Mouse (Mus musculus) stomach, postnatal 0 days (tissue): ENCODE data around the gene Apobr. TPM values are rescaled to one million over a fixed set of nuclear protein-coding genes. Genes with fewer than 3 reads are reported as not detected.

Source experiments
- ATAC-seq: fragments of 200-750 bp; cut with Nextera tagmentation; 2 replicates; pipeline ENCODE4 v1.8.0; 2017; ENCODE audit not compliant: low FRiP score, low TSS enrichment
- DNase-seq: peaks from one replicate; pipeline ENCODE4 v3.0.0-alpha.2; 2016; ENCODE audit warnings: low spot score
- H3K27ac ChIP-seq: fragments of 300-500 bp; sonication (generic); replicated peaks from 2 replicates; pipeline ENCODE4 v1.5.1; 2014; ENCODE audit warnings: mild to moderate bottlenecking, control low read depth
- H3K27me3 ChIP-seq: fragments of 300-500 bp; sonication (generic); 2 replicates; pipeline ENCODE4 v1.6.1; 2014; ENCODE audit warnings: low read length; ENCODE audit not compliant: control insufficient read depth, insufficient read depth
- H3K36me3 ChIP-seq: fragments of 300-500 bp; sonication (generic); 2 replicates; pipeline ENCODE4 v1.6.1; 2014; ENCODE audit warnings: low read length, mixed read lengths; ENCODE audit not compliant: control insufficient read depth, insufficient read depth
- H3K4me1 ChIP-seq: fragments of 300-500 bp; sonication (generic); replicated peaks from 2 replicates; pipeline ENCODE4 v1.6.1; 2014; ENCODE audit warnings: antibody characterized with exemption; ENCODE audit not compliant: control insufficient read depth, insufficient read depth
- H3K4me2 ChIP-seq: fragments of 300-500 bp; sonication (generic); replicated peaks from 2 replicates; pipeline ENCODE4 v1.6.1; 2014; ENCODE audit warnings: low read depth, mild to moderate bottlenecking, control low read depth, moderate library complexity
- H3K4me3 ChIP-seq: fragments of 300-500 bp; sonication (generic); 2 replicates; pipeline ENCODE4 v1.5.1; 2014; ENCODE audit warnings: low read depth, low read length, control low read depth
- H3K9ac ChIP-seq: fragments of 300-500 bp; sonication (generic); 2 replicates; pipeline ENCODE4 v1.6.1; 2014; ENCODE audit warnings: mild to moderate bottlenecking, low read length, control low read depth, mixed read lengths
- H3K9me3 ChIP-seq: fragments of 300-500 bp; sonication (generic); 2 replicates; pipeline ENCODE4 v1.6.1; 2016; ENCODE audit warnings: low read length; ENCODE audit not compliant: control insufficient read depth
- CTCF ChIP-seq: IDR thresholded peaks from 2 replicates; pipeline ENCODE4 v1.5.1; 2016; ENCODE audit warnings: antibody characterized with exemption, low read depth, mild to moderate bottlenecking, moderate library complexity
- EP300 ChIP-seq: optimal IDR thresholded peaks from 2 replicates; pipeline ENCODE3; 2016; ENCODE audit warnings: antibody characterized with exemption
- WGBS: fragments of 180-500 bp; shearing (Covaris S2); extraction: QIAGEN DNeasy Blood & Tissue Kit; methylation state at CpG from one replicate; pipeline ENCODE4 v1.1.7; 2014; 5-methylcytosine and 5-hydroxymethylcytosine counted together
- polyA plus RNA-seq: library from polyadenylated mRNA; unstranded; fragments of >200 nt; fragmentation: Nextera tagmentation; extraction: Ambion mirVana; gene quantifications from 2 replicates; pipeline ENCODE4 v1.2.1, GENCODE M21; 2015

Gene Apobr
- polyA plus RNA-seq, 1 experiment from 2014 or later, result 0.46 TPM

GRCm38 (mm10) chr7:126625807-126626600 is 41.3 kb downstream of the Apobr start:
- Histone ChIP-seq H3K4me1 (no peaks in the 10 kb centered on the region; the same call in 1 of the 2 replicates), H3K4me3 (no peak overlapping the region), H3K27me3 (no peaks in the 10 kb centered on the region), H3K9me3 (no peaks in the 10 kb centered on the region), H3K4me2 (peak overlapping the region; percentile 33; the same call in 1 of the 2 replicates), H3K36me3 (no peaks in the 10 kb centered on the region), H3K9ac (no peak overlapping the region), H3K27ac (peak overlapping the region; percentile 65)
- DNase-seq, result no peak
- WGBS, result 65% methylated on average over 3 of the region's 3 CpGs
- no peak for ATAC-seq
- TF ChIP-seq CTCF (no peak), EP300 (no peak)

DNA sequence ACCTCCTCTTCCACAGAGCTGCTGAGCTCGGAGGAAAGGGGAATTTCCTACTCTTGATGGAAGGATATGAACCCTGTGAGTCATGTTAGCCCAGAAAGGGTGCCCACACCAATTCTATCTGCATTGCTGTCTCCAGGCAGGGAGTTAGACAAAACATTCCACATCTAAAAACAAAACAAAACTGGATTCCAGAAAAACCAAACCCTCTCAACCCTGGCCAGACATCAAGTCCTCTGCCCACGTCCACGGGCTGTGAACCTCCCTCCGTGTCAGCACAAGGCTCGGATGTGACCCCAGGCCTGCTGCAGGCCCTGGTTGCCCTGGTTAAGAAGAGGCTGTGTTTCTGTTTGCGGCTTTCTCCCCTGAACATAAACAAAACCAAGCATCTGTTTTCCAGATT is 43.4 kb downstream of the Apobr start:
- Histone ChIP-seq H3K27ac (0 out of 2 replicates have a peak overlapping the region, but pooled peaks have one; percentile 35), H3K27me3 (no peaks in the 10 kb centered on the region), H3K4me2 (no peak overlapping the region), H3K36me3 (no peaks in the 10 kb centered on the region), H3K4me3 (no peak overlapping the region), H3K4me1 (no peaks in the 10 kb centered on the region; the same call in 1 of the 2 replicates), H3K9ac (no peak overlapping the region), H3K9me3 (no peaks in the 10 kb centered on the region)
- TF ChIP-seq CTCF, result no peak
- no peak for DNase-seq
- no peak for ATAC-seq
- WGBS, result 53% methylated on average over 6 of the region's 6 CpGs

DNA sequence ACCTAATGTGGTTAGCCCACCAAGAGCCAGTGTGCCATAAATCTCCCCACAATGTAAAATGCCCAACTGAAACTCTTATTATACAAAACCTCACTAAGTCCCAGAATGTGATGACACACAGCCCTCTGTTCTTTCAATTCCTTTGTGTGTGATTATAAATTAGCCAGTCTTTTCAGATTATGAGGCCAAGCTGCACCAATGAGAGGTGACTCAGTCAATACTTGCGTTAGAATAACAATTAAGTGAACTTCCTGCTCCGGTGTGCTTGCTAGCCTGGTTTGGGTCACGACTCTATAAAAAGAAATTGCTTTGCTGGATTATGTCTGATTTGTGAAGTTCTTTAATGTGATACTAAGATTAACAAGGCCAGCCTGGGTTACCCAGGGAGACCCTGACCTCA is 45.2 kb downstream of the Apobr start:
- no peaks in the 10 kb centered on the region for H3K27me3 ChIP-seq
- DNase-seq (no peak), ATAC-seq (peak; percentile 19; the same call in 1 of the 2 replicates)
- peak overlapping the region; percentile 65 for H3K27ac ChIP-seq
- no peaks in the 10 kb centered on the region for H3K36me3 ChIP-seq
- H3K9me3 ChIP-seq, result no peaks in the 10 kb centered on the region
- 18% methylated on average over 3 of the region's 3 CpGs for WGBS
- no peak overlapping the region; the same call in 1 of the 2 replicates for H3K9ac ChIP-seq
- H3K4me1 ChIP-seq, result no peaks in the 10 kb centered on the region; the same call in 1 of the 2 replicates
- no peak overlapping the region for H3K4me2 ChIP-seq
- H3K4me3 ChIP-seq, result no peak overlapping the region
- no peak for TF ChIP-seq EP300
- no peak for TF ChIP-seq CTCF

DNA sequence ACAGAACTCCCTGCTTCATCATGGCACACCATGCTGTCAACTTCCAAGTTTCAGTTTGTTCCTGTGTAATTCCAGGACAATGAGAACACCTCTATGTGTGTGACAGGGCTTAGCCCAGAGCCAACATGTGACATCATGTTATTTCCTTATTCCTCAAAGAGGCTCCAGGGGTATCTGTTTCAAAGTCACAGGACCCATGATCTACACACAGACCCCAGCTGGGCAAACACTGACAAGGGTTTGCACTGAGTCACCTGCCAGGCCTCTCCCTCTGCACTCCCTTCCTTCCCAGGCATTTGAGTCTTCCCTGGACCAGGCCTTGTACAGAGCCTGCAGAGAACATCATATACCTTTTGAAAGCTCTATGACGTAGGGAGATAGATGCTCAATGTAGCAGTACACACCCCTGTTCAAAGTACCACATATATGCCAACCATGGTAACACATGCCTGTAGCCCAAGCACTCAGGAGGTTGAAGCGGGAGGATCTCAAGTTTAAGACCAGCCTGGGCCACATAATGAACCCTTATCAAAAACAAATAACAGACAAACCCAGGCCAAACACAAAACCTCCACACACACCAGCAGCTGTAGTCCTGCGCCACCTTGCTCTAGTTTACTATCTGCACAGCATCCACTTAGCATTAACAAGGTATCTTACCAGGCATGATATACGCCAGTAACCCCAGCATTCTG is 46.2 kb downstream of the Apobr start, which contains the start of gene Nupr1:
TSS of gene Nupr1 (minus strand) at position 38 of the 695 bp plus-strand sequence.
- Histone ChIP-seq H3K27ac (peak within 1 kb of the TSS; percentile 65), H3K9ac (no peak within 1 kb of the TSS; the same call in 1 of the 2 replicates), H3K4me1 (no peaks in the 10 kb centered on the region; the same call in 1 of the 2 replicates), H3K36me3 (no peaks in the 10 kb centered on the region), H3K4me2 (no peak within 1 kb of the TSS), H3K27me3 (no peaks in the 10 kb centered on the region), H3K4me3 (no peak within 1 kb of the TSS), H3K9me3 (no peaks in the 10 kb centered on the region)
- ATAC-seq (peak; percentile 93), DNase-seq (peak; percentile 72)
- TF ChIP-seq EP300 (no peak), CTCF (peak; percentile 12; the same call in 1 of the 2 replicates)
- WGBS, result 68% methylated on average over 4 of the region's 4 CpGs

DNA sequence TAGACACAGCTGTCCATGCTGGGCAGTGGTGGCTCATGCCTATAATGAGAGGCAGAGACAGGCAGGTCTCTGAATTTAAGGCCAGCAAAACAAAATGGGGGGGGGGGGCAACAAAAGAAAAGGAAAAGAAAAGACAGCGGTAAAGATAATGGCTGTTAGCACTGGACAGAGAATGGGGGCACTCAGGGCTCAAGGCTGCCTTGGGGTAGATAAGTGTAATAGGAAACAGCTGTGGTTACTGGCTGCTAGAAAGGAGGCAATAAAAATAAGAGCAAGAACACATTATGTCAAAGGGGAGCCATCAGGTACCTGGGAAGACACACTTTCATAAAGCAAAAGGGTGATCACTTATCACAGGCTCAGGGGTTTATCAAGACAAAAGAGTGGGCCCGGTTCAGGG is 47.7 kb downstream of the Apobr start:
- DNase-seq (no peak), ATAC-seq (no peak)
- no peak for TF ChIP-seq EP300
- TF ChIP-seq CTCF, result no peak
- H3K27ac ChIP-seq, result no peak overlapping the region
- H3K36me3 ChIP-seq, result no peaks in the 10 kb centered on the region
- 87% methylated on average over 2 of the region's 2 CpGs for WGBS
- no peaks in the 10 kb centered on the region for H3K9me3 ChIP-seq
- H3K4me2 ChIP-seq, result no peak overlapping the region
- no peaks in the 10 kb centered on the region for H3K27me3 ChIP-seq
- H3K4me1 ChIP-seq, result no peaks in the 10 kb centered on the region
- no peak overlapping the region for H3K4me3 ChIP-seq
- H3K9ac ChIP-seq, result no peak overlapping the region
